Mouse (Mus musculus) spleen, embryonic (tissue): Measurements from ENCODE around the gene Vmn1r215.
"Not testable (repeated sequence)": the region's sequence is repeated elsewhere in the genome, so short reads cannot be mapped to it uniquely, and the experiment has no call there.

Source experiments
- CTCF ChIA-PET: fragments of 350-600 bp; sonication (Branson Sonifier 250); formaldehyde crosslinking; loops from one replicate; lab custom pipeline; 2022; lab: Charles Lee

Gene Vmn1r215

DNA sequence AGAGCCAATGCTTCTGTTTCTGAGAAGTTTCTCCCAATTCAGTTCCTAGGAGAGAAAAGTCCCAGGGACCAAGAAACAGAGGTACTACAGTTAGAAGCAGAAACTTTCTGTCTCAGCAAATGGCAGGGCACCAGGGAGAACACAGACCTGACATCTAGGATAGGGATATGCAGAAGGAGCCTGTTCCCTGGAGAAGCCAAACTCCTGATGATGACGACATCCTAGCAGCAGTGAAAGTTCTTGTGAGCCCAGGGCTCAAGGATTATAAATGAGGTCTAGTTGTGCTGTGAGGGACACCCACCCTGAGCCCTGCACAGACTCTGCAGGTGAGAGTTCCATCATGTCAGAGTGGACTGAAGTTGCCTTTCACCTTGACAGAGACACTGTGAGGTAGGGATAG is at the start of gene Vmn1r215:
Gene Vmn1r215 (plus strand): TSS at position 301 of the 400 bp plus-strand sequence.
- CTCF ChIA-PET: no interaction called here

GRCm38 (mm10) chr13:23018158-23018557 is 49.7 kb upstream of the Vmn1r215 start:
- CTCF ChIA-PET: no interaction called here

DNA sequence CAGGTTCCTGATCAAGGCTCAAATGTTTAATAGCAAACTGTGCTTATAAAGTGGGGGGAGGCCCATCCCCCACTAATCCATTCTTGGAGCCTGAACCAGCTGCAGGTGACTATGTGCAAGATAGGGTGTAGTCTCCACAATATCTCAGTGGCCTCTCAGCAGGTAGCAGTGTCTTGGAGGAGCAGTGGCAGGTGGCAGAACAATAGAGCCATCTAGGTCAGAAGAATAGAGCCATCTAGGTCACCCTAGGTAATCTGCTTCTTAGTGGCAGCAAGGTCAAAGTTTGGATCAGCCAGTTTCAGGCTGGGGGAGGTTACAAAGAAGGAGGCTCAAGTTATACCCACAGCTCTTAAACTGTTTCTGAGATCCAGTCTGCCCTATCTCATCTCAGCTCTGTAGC is 43.0 kb upstream of the Vmn1r215 start:
- CTCF ChIA-PET: no interaction called here

DNA sequence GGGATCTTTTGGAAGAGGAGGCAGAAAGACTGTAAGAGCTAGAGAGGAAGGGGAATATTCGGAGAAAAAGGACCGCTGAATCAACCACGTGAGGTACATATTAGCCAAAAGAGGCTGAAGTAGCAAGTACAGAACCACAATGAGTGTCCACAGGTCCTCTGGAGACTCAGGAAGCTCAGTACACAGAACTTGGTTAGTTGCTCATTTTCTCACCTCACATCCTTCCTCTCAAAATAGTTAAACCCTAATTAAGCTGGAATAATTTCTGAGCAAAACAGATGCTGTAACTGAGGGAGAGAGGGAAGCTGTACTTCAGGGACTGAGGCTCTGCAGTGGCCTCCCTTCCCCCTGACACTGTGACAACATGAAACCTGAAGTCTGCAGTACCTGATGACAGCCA is 37.7 kb upstream of the Vmn1r215 start, which contains the start of gene Vmn1r214:
Gene Vmn1r214 (plus strand): TSS at position 301 of the 400 bp plus-strand sequence.
- CTCF ChIA-PET: interaction anchor here (0.7 kb wide), 1 partner anchor 754 kb away, joined by 3 read pairs; no protein-coding TSS in a partner anchor

DNA sequence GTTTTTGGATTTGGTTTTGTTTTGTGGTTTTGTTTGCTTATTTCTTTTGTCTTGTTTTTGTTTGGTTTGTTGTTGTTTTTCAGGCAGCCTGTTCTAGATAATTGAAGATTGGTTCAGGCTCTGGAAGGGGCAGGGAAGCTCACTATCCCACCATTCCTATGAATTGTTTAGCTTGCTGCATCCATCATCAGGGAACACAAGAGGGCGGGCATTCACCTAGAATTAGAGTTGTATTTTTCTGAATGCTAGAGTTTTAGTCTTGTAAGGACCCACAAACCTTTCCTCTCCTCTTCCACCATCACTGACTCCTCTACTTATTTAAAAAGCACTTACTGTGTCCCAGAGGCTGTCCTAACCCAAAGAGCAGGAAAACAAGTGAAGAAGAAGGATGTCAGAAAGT is 10.0 kb upstream of the Vmn1r215 start:
- CTCF ChIA-PET: no interaction called here

- CTCF ChIA-PET: no interaction called here
Observed at GRCm38 (mm10) chr13:23069312-23069711, 1.5 kb downstream of the Vmn1r215 start.

DNA sequence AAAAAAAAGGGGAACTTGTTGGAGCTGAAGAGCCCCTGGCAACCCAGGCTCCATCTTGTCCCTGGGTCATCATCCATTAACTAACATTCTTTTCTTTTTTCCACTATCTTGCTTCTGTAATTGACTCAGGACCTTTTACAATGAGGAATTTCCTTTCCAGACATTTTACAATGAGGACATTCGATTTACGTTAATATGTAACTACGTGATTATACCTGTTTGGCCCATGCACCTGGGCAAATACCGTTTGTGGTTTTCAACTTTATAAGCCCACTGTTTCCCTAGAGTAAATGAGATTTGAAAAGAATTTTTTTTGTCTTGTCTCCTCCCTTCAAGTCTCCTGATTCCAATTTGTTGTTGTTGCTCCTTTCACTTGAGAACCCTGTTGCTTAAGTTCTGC is 26.6 kb downstream of the Vmn1r215 start:
- CTCF ChIA-PET: no interaction called here

- CTCF ChIA-PET: not testable (repeated sequence)
Observed at GRCm38 (mm10) chr13:23118126-23118525, 50.3 kb downstream of the Vmn1r215 start, which contains the start of gene Vmn1r217. Gene Vmn1r217, minus strand, starts transcription at chr13:23118226.

DNA sequence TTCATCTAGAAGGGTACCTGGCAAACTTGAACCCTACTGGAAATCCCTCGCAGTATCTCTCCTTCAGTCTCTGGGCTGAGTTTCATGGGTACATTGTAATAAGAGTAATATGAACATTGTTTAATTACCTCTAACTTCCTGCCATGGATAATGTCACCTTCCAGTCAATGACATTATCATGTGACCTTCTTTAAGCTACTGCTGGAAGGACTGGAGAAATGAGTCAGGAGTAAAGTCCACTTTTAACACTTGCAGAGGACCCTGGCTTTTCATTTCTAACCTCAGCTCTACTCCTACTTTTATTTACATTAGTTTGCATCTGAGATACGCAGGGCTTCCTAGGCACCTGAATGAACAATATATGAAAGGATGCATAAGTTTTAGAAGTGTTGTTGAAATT is 52.8 kb downstream of the Vmn1r215 start:
- CTCF ChIA-PET: no interaction called here
